Mouse (Mus musculus): Measurements from ENCODE around the gene Tgfbr3l. TPM values are rescaled to one million over a fixed set of nuclear protein-coding genes. Genes with fewer than 3 reads are reported as not detected.
"Not testable (repeated sequence)": the region's sequence is repeated elsewhere in the genome, so short reads cannot be mapped to it uniquely, and the experiment has no call there.

The Tgfbr3l gene
- total RNA-seq, 2 experiments from 2014 or later: 5.6 to 9.0 TPM

DNA sequence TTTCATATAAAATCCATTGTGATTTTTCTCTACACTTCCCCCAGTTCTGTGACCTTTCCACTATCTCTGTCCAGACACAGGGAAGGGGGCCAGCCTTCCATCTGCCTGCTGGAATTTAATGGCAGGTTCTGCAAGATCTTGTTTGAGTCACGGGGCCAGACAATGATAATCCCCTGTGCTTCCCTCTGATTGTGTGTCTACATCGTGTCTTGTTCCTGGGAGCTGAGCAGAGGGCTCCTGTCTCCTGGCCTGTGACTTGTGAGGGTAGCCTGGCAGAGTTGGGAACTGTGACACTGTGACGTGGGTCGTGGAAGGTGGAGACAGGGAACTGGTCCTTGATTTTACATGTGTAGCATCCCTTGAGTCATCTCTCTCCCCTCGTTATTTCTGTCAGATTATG is 18.2 kb upstream of the Tgfbr3l start:
- intact Hi-C loops (cut with DNase I): no loop called here
- DNase-seq (ENCODE audit: low spot score in 2 of 2): no peak

DNA sequence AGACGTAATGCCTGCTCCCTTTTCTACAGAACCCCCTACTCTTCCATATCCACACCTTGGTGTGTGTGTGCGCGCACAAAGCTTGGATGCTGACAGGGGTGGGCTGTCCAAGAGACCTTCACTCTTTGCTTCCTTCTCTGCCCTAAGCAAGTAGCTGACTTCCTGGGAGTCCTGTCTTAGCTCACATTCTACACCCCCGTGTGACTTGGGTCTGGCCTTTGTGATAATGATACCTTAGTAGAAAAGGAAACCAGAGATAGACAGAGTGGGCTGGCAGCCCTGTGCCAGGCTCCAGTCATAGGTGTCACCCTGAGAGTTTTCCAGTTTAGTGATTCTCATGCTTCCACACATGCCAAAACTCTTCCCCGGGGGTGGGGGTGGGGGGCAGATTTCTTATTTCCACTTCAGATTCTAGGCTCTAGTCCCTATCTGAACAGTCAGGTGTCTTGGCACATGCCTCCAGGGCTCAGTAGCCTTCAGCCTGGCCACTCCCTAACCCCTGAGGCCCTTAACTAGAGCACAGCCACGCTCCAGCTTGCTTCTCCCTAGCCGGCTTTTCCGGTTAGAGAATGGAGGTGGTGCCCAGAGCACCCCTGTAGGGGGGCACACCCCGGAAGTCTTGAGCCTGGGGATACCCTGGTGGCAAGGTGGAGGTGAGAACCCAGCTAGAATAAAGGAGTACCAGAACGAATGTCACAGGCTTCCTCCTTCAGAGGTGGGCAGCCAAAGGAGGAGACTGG is 17.2 kb upstream of the Tgfbr3l start:
- DNase-seq (ENCODE audit: low spot score in 2 of 2): no peak
- intact Hi-C loops (cut with DNase I): no loop called here

DNA sequence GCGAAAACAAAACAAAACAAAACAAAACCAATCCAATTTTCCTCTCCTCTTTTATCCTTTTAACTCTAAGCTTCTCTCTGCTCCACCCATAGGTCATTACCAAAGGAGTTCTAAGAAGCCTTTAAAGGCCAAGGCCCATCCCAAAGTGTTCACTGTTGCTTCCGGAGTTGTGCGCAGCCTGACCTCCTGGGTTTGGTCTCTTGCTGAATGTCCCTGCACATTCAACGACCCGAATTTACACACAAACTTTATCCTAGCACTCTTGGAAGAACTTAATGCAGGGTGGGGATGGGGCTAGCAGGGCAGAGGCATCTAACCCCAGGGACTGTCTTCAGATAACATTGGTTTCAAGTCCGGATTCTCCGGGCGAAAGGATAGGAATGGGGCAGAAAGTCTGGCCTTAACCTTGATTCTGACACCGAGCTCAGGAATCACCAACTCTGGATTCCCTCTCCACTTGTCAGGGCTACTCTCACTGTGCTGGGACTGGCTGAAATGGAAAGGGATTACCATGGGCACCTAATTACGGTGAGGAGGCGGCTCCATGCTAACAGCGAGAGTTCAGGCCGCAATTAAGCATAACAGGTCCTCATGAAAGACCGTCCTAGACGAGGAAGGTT is 10.1 kb upstream of the Tgfbr3l start:
- intact Hi-C loops (cut with DNase I): loop anchor here (2.0 kb wide), 1 partner anchor 21 kb away; the partner anchor contains the start of gene Ctxn1
- DNase-seq (ENCODE audit: low spot score in 2 of 2): no peak

DNA sequence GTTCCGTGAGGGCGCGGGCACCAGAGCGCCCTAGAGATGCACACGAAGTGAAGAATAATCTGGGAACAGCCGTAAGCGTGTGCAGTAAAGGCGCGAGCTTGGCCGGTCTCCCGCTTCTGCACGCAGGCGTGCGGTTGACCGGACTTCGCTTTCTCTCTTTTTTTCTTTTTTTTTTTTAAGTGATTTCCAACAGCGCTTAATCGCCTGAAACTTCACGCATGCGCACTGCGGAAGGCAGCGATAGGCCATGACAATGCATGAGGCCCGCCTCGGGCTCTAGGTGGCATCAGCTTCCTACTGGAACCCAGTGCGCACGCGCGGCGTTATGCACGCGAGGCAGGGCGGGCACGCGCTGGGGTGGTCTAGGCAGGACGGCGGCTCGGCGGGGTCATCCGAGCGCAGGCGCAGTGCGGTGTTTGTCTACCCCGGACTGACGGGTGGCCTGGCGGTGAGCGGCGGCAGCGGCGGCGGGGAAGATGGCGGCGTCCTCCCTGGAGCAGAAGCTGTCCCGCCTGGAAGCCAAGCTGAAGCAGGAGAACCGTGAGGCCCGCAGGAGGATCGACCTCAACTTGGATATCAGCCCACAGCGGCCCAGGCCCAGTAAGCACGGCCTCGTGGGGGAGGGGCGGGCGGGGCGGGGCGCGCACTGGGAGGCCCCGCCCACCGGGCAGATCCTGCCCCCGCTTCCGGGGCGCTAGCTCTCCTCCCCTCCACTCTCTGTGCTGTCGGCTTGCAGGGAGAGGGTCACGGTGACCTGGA is 9.4 kb upstream of the Tgfbr3l start, which contains the start of the genes Map2k7 and Gm49320:
Map2k7 (plus strand) TSS at position 307 of the 759 bp plus-strand sequence.
Gm49320 (plus strand) TSS at position 432 of the 759 bp plus-strand sequence.
- peak; percentile 100 for DNase-seq (ENCODE audit: low spot score in 2 of 2)
- intact Hi-C loops (cut with DNase I): loop anchor here (2.0 kb wide), 1 partner anchor 20 kb away; the partner anchor contains the start of gene Ctxn1

DNA sequence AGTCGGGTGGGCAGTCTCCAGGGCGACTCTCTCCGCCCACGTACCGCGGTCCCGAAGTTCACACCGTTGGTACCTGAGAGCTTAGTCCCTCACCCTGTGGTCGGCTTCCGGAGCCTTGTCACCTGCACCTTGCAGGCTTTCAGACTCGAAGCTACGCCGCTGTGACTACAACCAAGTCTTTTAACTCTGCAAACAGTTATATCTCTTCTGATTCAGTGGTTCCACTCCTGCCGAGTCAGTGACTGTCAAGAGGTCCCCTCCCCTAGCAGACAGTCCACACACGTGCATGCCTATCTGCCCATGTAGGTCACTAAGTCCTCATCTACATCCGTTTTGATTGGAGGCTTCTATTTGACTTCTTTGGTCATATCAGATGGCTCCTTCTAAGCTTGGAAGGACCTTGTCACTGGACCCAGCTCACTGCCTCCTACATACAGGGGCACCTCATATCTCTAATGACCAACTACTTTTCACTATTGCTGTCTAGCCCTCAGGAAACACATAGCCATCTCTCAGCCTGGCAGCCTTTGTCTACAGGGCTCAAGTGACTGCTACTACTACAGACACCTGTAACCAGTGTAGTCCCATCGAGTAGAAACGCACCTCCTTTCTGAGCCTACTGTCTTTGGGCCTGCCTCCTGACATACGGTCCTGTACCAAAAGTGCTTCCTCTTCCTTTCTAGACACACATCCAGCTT is 8.7 kb upstream of the Tgfbr3l start:
- intact Hi-C loops (cut with DNase I): loop anchor here (2.0 kb wide), 1 partner anchor 19 kb away; the partner anchor contains the start of gene Ctxn1
- DNase-seq (ENCODE audit: low spot score in 2 of 2): no peak

DNA sequence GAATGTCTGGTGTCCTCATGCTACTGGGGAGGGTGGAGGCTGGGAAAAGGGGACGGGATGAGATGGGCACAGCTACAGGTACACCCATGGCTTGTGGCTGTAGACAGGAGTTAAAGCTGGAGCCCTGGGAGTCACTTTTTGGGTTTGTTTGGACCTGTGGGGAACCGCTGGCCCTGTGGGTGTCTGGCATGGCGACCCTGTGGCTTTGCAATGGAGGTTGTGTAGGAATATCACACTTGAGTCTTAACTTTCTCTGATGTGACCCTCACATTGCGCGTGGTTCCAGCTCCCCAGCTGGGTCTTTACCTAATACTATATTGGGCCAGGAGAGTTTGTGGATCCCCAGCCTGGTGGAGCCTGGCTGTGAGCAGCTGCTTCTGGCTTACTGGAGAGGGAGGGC is 3.0 kb upstream of the Tgfbr3l start:
- intact Hi-C loops (cut with DNase I): loop anchor here (5.0 kb wide), 1 partner anchor 33 kb away; no protein-coding TSS in a partner anchor
- DNase-seq (ENCODE audit: low spot score in 2 of 2): no peak

DNA sequence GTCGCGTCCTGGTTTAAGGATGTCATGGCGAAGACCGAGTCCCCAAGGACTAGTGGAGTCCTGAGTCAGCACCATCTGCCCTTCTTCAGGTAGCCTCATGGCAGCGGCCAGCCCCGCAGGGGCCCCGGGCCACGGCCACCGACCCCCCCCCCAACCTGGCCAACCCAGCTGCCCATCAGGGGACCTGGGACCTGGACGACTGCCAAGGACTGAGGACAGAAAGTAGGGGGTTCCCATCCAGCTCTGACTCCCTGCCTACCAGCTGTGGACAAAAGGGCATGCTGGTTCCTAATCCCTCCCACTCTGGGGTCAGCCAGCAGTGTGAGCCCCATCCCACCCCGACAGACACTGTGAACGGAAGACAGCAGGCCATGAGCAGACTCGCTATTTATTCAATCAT is 2.3 kb upstream of the Tgfbr3l start:
- no peak for DNase-seq (ENCODE audit: low spot score in 2 of 2)
- intact Hi-C loops (cut with DNase I): loop anchor here (5.0 kb wide), 1 partner anchor 33 kb away; no protein-coding TSS in a partner anchor

DNA sequence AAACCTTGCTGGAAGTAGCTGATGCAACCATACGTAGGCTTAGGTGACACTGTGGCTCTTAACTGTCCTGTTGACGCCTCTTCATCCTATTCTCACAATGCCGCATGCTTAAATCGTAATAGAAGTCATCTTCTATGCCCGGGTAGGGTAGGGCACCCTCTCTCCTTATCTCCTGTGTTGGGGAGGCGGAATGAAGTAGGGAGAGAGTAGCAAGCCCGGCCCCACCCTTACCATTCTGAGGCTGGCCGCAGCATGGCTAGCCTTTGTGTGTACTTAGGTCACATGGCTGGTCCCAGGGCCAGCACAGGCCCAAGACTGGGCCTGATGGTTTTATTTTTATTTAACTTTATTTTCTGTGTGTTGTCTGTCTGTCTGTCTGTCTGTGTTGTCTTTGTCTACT is 773 bp upstream of the Tgfbr3l start:
- DNase-seq (ENCODE audit: low spot score in 2 of 2): no peak
- intact Hi-C loops (cut with DNase I): loop anchor here (5.0 kb wide), 1 partner anchor 35 kb away; no protein-coding TSS in a partner anchor

DNA sequence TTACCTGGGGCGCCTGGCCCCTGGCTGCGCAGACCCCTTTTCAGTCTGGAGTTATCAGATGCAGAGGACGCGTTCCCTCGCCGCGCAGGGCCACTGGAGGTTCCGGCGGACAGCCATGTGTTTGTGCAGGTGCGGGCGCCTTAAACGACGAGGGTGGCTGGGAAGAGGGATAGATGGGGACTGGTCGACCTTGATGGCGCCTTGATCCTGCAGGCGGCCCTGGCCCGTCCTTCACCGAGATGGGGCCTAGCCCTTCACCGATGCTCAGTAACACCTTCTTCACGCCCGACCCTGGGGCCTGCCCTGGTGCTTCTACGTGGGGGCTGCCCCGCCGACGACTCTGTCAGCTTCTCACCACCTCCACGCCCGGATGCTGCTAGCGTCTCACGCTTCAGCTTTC is 1.2 kb downstream of the Tgfbr3l start:
- intact Hi-C loops (cut with DNase I): loop anchor here (5.0 kb wide), 1 partner anchor 37 kb away; no protein-coding TSS in a partner anchor
- DNase-seq (ENCODE audit: low spot score in 2 of 2): no peak

DNA sequence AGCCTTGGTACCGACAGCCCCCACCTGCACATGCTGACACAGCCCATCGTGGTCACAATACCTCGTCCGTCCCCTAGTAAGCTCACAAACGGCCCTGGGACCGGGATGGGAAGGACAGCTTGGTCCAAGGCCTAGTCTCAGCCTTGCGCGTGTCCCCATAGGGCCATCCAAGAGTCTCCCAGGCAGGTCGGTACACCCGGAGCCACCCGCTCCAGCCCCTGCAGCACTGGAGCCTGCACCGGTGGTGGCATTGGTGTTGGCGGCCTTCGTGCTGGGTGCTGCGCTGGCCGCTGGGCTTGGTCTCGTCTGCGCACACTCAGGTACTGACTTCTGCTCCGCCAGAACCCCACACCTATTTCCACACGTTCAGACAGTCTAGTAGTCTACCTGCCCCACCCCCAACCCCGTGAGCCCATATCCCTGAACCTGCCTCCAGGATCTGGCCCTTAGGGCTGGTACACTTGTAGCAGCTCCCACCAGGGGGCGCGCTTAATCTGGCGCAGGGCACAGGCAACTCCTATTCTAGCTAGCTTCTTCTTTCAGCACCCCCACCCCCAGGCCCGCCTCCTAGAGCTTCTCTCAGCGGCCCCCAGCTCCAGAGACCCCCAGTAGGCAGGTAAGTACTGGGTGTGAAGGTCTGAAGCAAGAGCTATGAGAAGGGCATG is 2.4 kb downstream of the Tgfbr3l start:
- peak; percentile 87 to 89 for DNase-seq (ENCODE audit: low spot score in 2 of 2)
- intact Hi-C loops (cut with DNase I): loop anchor here (2.0 kb wide), 1 partner anchor 72 kb away; no protein-coding TSS in a partner anchor

DNA sequence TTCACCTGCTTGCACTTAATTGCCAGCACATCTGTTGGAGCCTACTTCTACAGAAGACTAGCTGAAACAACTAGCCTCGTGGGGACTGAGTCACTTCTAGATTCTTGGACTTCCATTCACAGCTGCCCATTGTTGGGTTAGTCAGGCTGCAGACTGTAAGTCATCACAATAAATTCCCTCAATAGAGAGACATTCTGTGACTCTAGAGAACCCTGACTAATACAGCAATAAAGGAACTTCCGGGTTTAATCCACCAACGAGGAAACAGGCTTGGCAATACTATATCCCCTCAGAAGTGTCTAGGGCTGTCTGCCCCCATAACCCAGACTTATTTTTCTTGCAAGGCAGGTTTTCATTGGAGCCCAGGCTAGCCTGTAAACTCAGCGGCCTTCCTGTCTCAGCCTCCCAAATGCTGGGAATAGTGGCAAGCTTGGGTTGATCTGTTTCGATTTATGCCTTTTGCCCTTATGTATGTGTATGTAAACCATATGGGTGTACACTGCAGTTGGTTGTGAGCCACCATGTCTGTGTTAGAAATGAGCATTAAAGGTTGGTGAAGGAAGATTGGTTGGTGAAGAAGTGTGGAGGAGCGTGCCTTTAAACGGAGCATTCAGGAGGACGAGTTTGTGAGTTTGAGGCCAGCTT is 4.2 kb downstream of the Tgfbr3l start:
- DNase-seq (ENCODE audit: low spot score in 2 of 2): no peak
- intact Hi-C loops (cut with DNase I): no loop called here

DNA sequence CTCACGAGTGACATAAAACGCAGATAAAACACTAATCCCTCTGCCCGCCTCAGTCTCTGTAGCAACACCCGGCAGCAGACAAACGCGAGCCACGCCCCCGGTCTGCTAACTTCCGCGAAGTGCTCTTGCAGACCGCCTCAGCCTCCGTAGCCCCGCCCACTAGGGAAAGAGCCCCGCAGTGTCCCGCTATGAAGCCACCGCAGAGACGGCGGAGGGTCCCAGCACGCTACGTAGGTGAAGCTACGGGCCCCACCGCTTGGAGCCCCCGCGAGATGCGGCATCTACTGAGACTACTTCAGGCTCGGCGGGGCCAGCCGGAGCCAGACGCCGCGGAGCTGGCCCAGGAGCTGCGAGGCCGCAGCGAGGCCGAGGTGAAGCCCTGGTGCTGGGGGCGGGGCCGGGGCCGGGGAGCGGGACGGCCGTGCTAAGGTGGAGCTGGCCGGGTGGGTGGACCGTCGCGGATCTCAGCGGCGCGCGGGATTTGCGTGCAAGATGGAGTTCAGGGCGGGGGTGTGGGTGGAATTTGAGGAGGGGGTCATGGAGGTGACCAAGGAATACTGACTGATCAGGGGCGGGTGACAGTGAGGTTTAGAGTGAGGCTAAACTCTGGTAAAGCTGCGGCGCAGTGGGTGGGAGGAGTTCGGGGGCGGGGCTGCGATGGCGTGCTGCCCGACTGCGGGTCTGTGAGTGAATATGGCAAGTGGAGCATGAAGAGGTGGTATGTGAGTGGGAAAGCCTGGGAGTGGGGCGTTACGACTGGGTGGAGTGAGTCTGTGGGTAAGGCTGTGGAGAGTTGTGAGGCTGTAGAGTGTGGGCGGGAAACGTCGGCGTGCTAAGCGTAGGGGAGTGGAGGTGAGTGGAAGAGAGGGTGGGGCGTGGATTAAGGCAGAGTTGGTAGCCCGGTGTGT is 5.2 kb downstream of the Tgfbr3l start, which contains the start of gene Snapc2:
Snapc2 (plus strand) TSS at position 147 of the 908 bp plus-strand sequence.
- intact Hi-C loops (cut with DNase I): no loop called here
- DNase-seq (ENCODE audit: low spot score in 2 of 2): peak; percentile 94 to 95

DNA sequence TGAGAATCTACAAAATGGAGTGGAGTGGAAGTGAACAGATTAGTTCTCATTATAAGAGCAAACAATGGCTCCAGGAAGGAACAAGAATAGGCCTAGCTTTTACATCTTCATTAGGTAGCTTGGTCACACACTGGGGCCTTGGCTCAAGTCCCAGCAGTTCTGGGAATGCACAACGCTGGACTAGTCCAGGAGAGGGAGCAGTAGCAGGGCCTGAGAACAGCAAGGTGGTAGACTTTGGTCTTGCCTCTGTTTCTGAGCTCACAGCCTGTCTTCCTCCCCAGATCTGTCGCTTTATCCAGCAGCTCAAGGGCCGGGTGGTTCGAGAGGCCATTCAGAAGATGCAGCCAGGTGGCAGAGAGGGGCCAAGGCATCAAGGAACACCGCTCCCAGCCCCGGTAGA is 6.0 kb downstream of the Tgfbr3l start:
- peak; percentile 74 to 89 for DNase-seq (ENCODE audit: low spot score in 2 of 2)
- intact Hi-C loops (cut with DNase I): no loop called here

DNA sequence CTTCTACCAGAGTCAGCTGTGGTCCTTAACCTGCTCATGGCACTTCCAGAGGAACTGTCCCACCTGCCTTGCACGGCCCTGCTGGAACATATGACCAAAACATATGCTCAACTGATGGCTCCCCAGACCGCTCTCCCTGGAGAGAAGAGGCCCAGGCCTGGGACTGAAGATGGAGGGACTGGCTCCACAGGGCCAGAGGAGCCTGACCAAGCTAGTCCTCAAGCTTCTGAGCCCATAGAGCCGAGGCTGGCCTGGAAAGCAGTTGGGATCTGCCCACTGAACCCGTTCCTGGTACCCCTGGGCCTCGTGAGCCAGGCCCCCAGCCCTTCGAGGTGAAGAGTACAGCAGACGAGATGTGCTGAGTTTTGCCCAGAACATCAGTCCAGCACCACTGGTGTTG is 7.5 kb downstream of the Tgfbr3l start:
- DNase-seq (ENCODE audit: low spot score in 2 of 2); intact Hi-C loops (cut with DNase I): not testable (repeated sequence)

DNA sequence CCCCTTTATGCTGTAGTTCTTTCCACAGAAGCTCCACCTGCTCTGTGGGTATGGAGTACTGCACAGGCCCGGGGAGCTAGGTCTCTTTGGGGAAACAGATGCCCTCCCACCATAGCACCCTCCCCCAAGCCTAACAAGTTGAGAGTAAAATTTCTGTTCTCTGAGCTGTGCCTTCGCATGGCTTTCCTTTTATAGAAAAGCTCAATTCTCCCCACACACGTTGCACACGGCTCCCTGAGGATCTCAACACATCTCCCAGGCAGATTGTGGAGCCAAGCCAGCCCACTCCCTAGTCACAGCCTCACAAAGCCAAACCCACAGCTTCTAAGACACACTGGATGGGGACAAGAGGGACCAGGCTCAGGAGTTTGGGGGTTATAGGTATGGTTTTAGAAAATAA is 8.9 kb downstream of the Tgfbr3l start:
- intact Hi-C loops (cut with DNase I): no loop called here
- DNase-seq (ENCODE audit: low spot score in 2 of 2): peak; percentile 87 to 95

DNA sequence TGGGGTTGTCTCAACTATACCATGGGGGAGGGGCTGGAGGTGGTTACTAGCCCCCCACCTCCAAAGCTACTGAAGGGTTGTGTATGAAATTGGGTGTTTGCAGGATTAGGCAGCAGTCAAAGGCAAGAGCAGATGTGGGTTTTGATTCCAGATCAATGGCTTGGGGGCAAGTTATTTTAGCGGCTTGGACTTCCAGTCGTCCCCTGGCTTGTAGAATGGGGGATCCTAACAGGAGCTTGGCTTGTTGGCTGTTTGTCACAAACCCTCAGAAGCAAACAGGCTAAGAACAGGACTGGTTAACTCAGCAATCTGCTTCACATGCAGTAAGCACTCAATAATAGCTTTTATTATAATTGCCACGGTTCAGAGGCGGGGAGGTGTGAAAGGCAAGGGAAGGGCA is 9.3 kb downstream of the Tgfbr3l start:
- intact Hi-C loops (cut with DNase I): no loop called here

DNA sequence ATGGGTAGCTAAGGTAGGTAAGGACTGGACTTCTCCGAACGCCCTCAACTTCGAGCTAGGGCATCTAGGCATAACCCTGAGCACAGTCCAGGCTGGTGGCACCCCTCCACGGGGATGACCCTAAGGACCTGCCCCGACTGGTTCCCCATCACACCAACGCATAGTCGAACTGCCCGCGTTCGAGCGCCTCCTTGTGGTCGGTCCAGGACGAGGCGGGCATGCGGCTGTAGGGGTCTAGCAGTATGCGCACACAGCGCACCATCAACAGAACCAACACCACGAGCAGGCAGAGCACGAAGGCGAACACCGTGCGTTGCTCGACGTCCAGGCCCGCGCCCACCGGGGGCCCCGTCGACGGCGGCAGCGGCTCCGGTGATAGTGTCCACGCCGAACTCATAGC is 10.2 kb downstream of the Tgfbr3l start:
- intact Hi-C loops (cut with DNase I): loop anchor here (2.0 kb wide), 1 partner anchor 19 kb away; the partner anchor contains the start of genes Gm49320 and Map2k7
- DNase-seq (ENCODE audit: low spot score in 2 of 2): peak; percentile 86 to 88

More for the DNA sequence above, 9.3 kb downstream of the Tgfbr3l start:
- DNase-seq (ENCODE audit: low spot score in 2 of 2): no peak

Data from left cerebral cortex, postnatal 14 days (tissue).